Mouse (Mus musculus) forebrain, embryonic 15.5 days (tissue): ENCODE measurements at regions not wholly inside any gene's neighbourhood (a gene's known extent, or its start where the extent isn't known, plus 50 kb on each side); places are given as distances from the start of the nearest gene placed in this dataset.
A peak's percentile ranks its signal among the peaks of the same experiment; 100 is the strongest.

Experiments used
- ATAC-seq: fragments of 200-750 bp; cut with Nextera tagmentation; replicated peaks from 2 replicates; pipeline ENCODE4 v1.8.0; 2017; ENCODE audit warnings: mild to moderate bottlenecking, moderate TSS enrichment, moderate library complexity
- H3K27ac ChIP-seq: fragments of 300-500 bp; sonication (generic); replicated peaks from 2 replicates; pipeline ENCODE4 v1.5.1; 2015; ENCODE audit warnings: mild to moderate bottlenecking, inconsistent platforms
- H3K27me3 ChIP-seq: fragments of 300-500 bp; sonication (generic); 2 replicates; pipeline ENCODE4 v1.6.1; 2015; ENCODE audit warnings: inconsistent platforms
- H3K36me3 ChIP-seq: fragments of 300-500 bp; sonication (generic); 2 replicates; pipeline ENCODE4 v1.6.1; 2015; ENCODE audit warnings: mild to moderate bottlenecking, inconsistent platforms
- H3K4me1 ChIP-seq: fragments of 300-500 bp; sonication (generic); 2 replicates; pipeline ENCODE4 v1.6.1; 2015; ENCODE audit warnings: inconsistent platforms
- H3K4me2 ChIP-seq: fragments of 300-500 bp; sonication (generic); replicated peaks from 2 replicates; pipeline ENCODE4 v1.6.1; 2015; ENCODE audit warnings: mild to moderate bottlenecking, inconsistent platforms
- H3K4me3 ChIP-seq: fragments of 300-500 bp; sonication (generic); 2 replicates; pipeline ENCODE4 v1.5.1; 2015; ENCODE audit warnings: mild to moderate bottlenecking, inconsistent platforms
- H3K9ac ChIP-seq: fragments of 300-500 bp; sonication (generic); replicated peaks from 2 replicates; pipeline ENCODE4 v1.6.1; 2015; ENCODE audit warnings: mild to moderate bottlenecking, inconsistent platforms
- H3K9me3 ChIP-seq: fragments of 300-500 bp; sonication (generic); 2 replicates; pipeline ENCODE4 v1.6.1; 2016; ENCODE audit warnings: inconsistent platforms
- WGBS: fragments of 180-500 bp; shearing (Covaris S2); methylation state at CpG from one replicate; pipeline ENCODE4 v1.1.7; 2015; ENCODE audit warnings: mixed read lengths; 5-methylcytosine and 5-hydroxymethylcytosine counted together

DNA sequence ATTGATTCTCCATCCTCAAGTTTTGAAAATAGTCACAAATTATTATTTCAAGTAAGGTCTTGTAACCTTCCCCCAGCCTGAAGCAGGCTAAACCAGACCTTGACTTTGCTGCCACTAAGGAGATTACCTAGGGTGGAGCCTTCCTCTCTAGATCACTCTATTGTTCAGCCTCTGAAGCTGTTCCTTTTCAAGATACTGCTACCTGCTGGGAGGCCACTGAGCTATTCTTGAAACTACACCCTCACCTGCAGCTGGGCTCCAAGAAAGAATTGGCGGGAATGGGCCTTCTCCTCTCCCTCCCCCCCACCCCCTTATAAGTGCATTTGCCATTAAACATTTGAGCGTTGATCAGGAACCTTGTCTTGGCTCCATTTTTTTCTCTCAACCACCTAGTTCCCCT, 534.2 kb upstream of the Dmac1 start:
- Histone ChIP-seq H3K4me3 (no peak overlapping the region), H3K27ac (no peak overlapping the region), H3K4me1 (no peaks in the 10 kb centered on the region), H3K27me3 (no peaks in the 10 kb centered on the region), H3K4me2 (no peak overlapping the region), H3K9me3 (no peaks in the 10 kb centered on the region), H3K36me3 (no peaks in the 10 kb centered on the region), H3K9ac (no peak overlapping the region)
- WGBS = 43% methylated on average over 2 of the region's 2 CpGs
- no peak for ATAC-seq

DNA sequence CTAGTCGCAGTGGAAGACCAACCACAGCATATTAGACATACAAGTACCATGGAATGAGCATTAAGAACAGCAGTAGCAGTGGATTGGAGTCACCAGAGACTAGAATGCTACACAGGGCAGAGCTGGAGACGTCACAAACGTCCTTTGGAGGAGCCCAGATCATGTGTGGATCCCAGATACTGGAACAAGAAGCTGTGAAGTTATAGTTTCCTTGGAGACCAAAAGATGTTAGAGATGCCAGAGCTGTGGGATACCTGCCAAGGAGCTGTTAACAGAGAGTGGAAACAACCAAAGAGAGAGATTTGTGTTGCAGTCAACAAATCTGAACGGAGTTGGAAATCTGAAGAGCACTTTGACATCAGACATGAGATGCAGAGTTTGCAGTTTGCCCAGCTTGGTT, 523.8 kb upstream of the Dmac1 start:
- ATAC-seq = no peak
- no peak overlapping the region for H3K4me3 ChIP-seq
- H3K27me3 ChIP-seq = no peaks in the 10 kb centered on the region
- no peak overlapping the region for H3K27ac ChIP-seq
- 0 out of 2 replicates have a peak, but pooled peaks cover 3% of the 10 kb centered on the region for H3K9me3 ChIP-seq
- no peak overlapping the region for H3K9ac ChIP-seq
- H3K4me1 ChIP-seq = 0 out of 2 replicates have a peak, but pooled peaks cover 3% of the 10 kb centered on the region
- H3K36me3 ChIP-seq = no peaks in the 10 kb centered on the region
- no peak overlapping the region for H3K4me2 ChIP-seq
- 74% methylated on average over 4 of the region's 4 CpGs for WGBS

- no peak for ATAC-seq
- WGBS = 82% methylated on average over 4 of the region's 4 CpGs
These were observed 523.1 kb upstream of the Dmac1 start for GRCm38 (mm10) chr4:75801156-75801555.

GRCm38 (mm10) chr4:75791789-75792188, 513.7 kb upstream of the Dmac1 start:
- no peak overlapping the region for H3K27ac ChIP-seq
- no peak overlapping the region for H3K4me3 ChIP-seq
- no peak overlapping the region for H3K4me2 ChIP-seq
- H3K9me3 ChIP-seq = no peaks in the 10 kb centered on the region
- no peak for ATAC-seq
- H3K27me3 ChIP-seq = no peaks in the 10 kb centered on the region
- no peaks in the 10 kb centered on the region for H3K4me1 ChIP-seq
- no peak overlapping the region for H3K9ac ChIP-seq
- H3K36me3 ChIP-seq = no peaks in the 10 kb centered on the region

More at GRCm38 (mm10) chr4:75801156-75801555, 523.1 kb upstream of the Dmac1 start:
- Histone ChIP-seq H3K9ac (no peak overlapping the region), H3K36me3 (no peaks in the 10 kb centered on the region), H3K4me1 (0 out of 2 replicates have a peak, but pooled peaks cover 3% of the 10 kb centered on the region), H3K9me3 (0 out of 2 replicates have a peak, but pooled peaks cover 3% of the 10 kb centered on the region), H3K27me3 (no peaks in the 10 kb centered on the region), H3K4me3 (no peak overlapping the region), H3K4me2 (no peak overlapping the region), H3K27ac (no peak overlapping the region)

DNA sequence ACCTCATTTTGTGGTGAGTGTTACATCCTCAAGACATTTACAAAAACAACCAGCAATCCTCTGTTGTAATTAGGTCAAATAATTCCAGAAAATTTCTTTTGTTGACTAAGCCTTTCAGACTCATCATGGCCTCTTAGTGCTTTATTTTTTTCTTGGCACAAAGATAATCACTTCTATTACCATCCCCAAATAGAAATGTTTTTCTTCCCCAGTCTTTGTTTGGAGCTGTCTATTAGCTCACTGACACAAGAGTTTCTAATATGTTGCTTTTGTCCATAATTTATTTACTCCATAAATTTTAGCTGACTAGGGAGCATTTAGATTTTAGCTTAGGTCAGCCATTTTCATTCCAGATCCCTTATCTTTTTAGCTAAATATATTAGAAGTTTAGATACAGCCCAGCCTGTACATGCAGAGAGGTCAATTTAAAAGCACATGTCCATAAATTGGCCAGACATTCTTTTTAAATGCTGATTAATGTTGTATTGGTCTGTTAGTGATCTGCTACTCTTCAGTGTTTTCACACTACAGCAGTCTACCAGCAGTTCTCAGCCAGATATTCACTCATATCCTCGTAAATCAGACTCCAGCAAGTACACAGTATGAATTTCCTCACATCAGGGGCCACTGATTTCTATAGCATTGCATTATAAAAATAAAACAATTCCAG, 513.0 kb upstream of the Dmac1 start:
- no peaks in the 10 kb centered on the region for H3K9me3 ChIP-seq
- no peaks in the 10 kb centered on the region for H3K27me3 ChIP-seq
- H3K27ac ChIP-seq = no peak overlapping the region
- no peak overlapping the region for H3K9ac ChIP-seq
- ATAC-seq = no peak
- H3K4me2 ChIP-seq = no peak overlapping the region
- no peak overlapping the region for H3K4me3 ChIP-seq
- H3K36me3 ChIP-seq = no peaks in the 10 kb centered on the region
- 68% methylated on average over 1 of the region's 1 CpGs for WGBS
- H3K4me1 ChIP-seq = no peaks in the 10 kb centered on the region

GRCm38 (mm10) chr4:75787405-75787804, 509.3 kb upstream of the Dmac1 start:
- H3K9ac ChIP-seq = no peak overlapping the region
- 22% methylated on average over 3 of the region's 3 CpGs for WGBS
- H3K4me1 ChIP-seq = no peaks in the 10 kb centered on the region
- no peak overlapping the region for H3K4me3 ChIP-seq
- no peaks in the 10 kb centered on the region for H3K27me3 ChIP-seq
- ATAC-seq = no peak
- no peaks in the 10 kb centered on the region for H3K36me3 ChIP-seq
- no peak overlapping the region for H3K27ac ChIP-seq
- H3K9me3 ChIP-seq = no peaks in the 10 kb centered on the region
- H3K4me2 ChIP-seq = no peak overlapping the region

GRCm38 (mm10) chr4:75786391-75786790, 508.3 kb upstream of the Dmac1 start:
- Histone ChIP-seq H3K36me3 (no peaks in the 10 kb centered on the region), H3K27me3 (no peaks in the 10 kb centered on the region), H3K27ac (no peak overlapping the region), H3K9ac (no peak overlapping the region), H3K4me1 (no peaks in the 10 kb centered on the region), H3K4me2 (no peak overlapping the region), H3K4me3 (no peak overlapping the region), H3K9me3 (no peaks in the 10 kb centered on the region)
- WGBS = 46% methylated on average over 4 of the region's 4 CpGs
- no peak for ATAC-seq

GRCm38 (mm10) chr4:75779492-75779891, 501.4 kb upstream of the Dmac1 start:
- WGBS = 85% methylated on average over 1 of the region's 1 CpGs
- Histone ChIP-seq H3K9me3 (no peaks in the 10 kb centered on the region), H3K36me3 (no peaks in the 10 kb centered on the region), H3K27me3 (no peaks in the 10 kb centered on the region), H3K4me3 (no peak overlapping the region), H3K27ac (no peak overlapping the region), H3K4me2 (no peak overlapping the region), H3K4me1 (no peaks in the 10 kb centered on the region), H3K9ac (no peak overlapping the region)
- ATAC-seq = no peak

GRCm38 (mm10) chr4:75764141-75764540, 486.0 kb upstream of the Dmac1 start:
- H3K4me3 ChIP-seq = no peak overlapping the region
- H3K9me3 ChIP-seq = no peaks in the 10 kb centered on the region
- H3K4me1 ChIP-seq = no peaks in the 10 kb centered on the region
- no peak for ATAC-seq
- H3K36me3 ChIP-seq = no peaks in the 10 kb centered on the region
- no peak overlapping the region for H3K27ac ChIP-seq
- no peak overlapping the region for H3K9ac ChIP-seq
- no peak overlapping the region for H3K4me2 ChIP-seq
- WGBS = 25% methylated on average over 1 of the region's 1 CpGs
- no peaks in the 10 kb centered on the region for H3K27me3 ChIP-seq

DNA sequence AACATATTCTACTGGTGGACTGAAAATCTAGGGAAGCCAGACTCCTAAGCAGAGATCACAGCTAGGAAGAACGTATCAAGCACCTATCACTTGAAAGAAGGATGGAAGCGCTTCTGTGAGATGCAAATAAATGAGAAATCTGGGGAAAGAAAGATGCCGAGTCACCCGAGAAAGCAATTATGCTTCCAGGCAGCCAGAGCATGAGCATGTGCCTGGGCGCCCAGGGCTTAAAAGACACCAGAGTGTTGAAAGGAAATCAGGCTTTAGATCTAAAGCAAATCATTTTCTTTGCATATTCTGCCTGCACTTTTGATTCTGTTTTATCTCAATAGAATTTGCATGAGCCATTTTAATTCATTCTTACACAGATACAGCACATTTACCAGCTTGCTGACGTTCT, 466.5 kb upstream of the Dmac1 start:
- WGBS = 34% methylated on average over 6 of the region's 6 CpGs
- H3K4me2 ChIP-seq = no peak overlapping the region

DNA sequence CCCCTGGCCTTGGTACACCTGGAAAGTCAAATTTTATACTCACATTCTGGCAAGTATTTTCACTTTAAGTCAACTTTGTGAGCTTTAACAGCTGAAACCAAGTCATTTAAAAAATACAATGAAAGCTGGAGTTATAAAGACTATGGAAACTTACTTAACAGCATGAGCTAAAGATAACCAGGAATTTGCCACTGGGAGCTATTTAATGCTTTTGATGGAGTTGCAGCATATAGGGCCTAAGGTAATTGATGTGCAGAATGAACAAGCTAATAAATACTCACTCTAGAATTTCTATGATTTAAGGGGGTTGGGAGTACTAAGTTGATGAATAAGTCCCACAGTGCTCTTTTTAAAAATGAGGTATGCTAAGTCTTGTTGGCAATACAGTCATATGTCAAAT, 463.5 kb upstream of the Dmac1 start:
- Histone ChIP-seq H3K27ac (no peak overlapping the region), H3K4me1 (no peaks in the 10 kb centered on the region), H3K9me3 (no peaks in the 10 kb centered on the region), H3K9ac (no peak overlapping the region), H3K36me3 (no peaks in the 10 kb centered on the region), H3K4me3 (no peak overlapping the region), H3K4me2 (no peak overlapping the region), H3K27me3 (no peaks in the 10 kb centered on the region)
- no peak for ATAC-seq

More for the DNA sequence above, 466.5 kb upstream of the Dmac1 start:
- Histone ChIP-seq H3K4me1 (no peaks in the 10 kb centered on the region), H3K36me3 (no peaks in the 10 kb centered on the region), H3K27ac (no peak overlapping the region), H3K9ac (no peak overlapping the region), H3K9me3 (no peaks in the 10 kb centered on the region), H3K27me3 (no peaks in the 10 kb centered on the region), H3K4me3 (no peak overlapping the region)
- 0 out of 2 replicates have a peak, but pooled peaks have one; percentile 32 for ATAC-seq

DNA sequence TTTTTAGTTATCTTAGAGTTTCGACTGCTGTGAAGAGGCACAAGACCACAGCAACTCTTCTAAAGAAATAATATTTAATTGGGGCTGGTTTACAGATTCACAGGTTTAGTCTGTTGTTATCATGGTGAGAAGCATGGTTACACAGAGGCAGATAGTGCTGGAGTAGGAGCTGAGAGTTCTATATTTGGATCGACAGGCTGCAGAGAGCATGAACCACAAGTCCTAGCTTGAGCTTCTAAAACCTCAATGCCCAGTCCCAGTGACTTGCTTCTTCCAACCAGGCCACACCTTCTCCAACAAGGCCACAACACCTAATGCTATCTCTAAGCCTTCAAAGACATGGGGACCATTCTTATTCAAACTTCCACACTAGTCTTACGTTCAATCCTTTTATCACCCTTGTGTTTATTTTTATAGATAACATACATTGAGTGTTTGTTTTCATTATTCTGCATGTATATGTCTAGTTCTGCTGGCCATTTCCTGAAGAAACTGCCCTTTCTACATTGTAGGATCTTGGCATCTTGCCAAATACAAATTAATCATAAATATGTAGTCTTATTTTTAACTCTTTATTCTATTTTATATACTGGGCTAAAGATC, 452.8 kb upstream of the Dmac1 start:
- no peaks in the 10 kb centered on the region for H3K27me3 ChIP-seq
- H3K4me2 ChIP-seq = no peak overlapping the region
- H3K36me3 ChIP-seq = no peaks in the 10 kb centered on the region
- no peak overlapping the region for H3K27ac ChIP-seq
- no peak overlapping the region for H3K4me3 ChIP-seq
- no peaks in the 10 kb centered on the region for H3K9me3 ChIP-seq
- no peaks in the 10 kb centered on the region for H3K4me1 ChIP-seq
- H3K9ac ChIP-seq = no peak overlapping the region
- no peak for ATAC-seq
- 88% methylated on average over 3 of the region's 3 CpGs for WGBS

DNA sequence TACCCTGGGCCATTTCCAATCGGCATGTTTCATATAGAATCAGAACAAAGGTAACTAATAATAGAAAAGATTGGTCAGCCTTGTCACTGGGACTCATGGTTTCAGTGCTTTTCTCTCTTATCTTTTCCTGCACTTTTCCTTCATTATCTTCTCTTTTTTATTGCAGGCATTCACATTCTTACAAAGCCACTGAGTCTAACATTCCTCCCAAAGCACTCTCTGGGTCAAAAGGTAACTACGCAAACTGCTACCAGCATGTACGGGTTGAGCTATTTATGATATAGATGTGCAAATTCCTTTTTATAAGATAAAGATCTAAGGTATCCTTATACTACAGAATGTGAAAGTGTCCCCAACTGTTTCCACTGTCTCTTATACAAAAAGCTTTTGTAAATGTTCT, 436.5 kb upstream of the Dmac1 start:
- Histone ChIP-seq H3K36me3 (no peaks in the 10 kb centered on the region), H3K4me3 (no peak overlapping the region), H3K9me3 (no peaks in the 10 kb centered on the region), H3K4me2 (no peak overlapping the region), H3K27ac (no peak overlapping the region), H3K27me3 (no peaks in the 10 kb centered on the region), H3K4me1 (no peaks in the 10 kb centered on the region), H3K9ac (no peak overlapping the region)
- 94% methylated on average over 3 of the region's 3 CpGs for WGBS
- no peak for ATAC-seq
